Mouse (Mus musculus) gastrocnemius, postnatal 4 days (tissue): ENCODE results near the gene Mettl7a3. TPM values are rescaled to one million over a fixed set of nuclear protein-coding genes. Genes with fewer than 3 reads are reported as not detected.
"Not testable (repeated sequence)": the region's sequence is repeated elsewhere in the genome, so short reads cannot be mapped to it uniquely, and the experiment has no call there.

Experiments
- DNase-seq, 2 experiments: peaks; one replicate each; pipeline ENCODE4 v3.0.0; 2021 to 2022; ENCODE audit warnings: low spot score in 2 of 2, mixed read lengths in 2 of 2
- long read RNA-seq, 2 experiments: library from polyadenylated mRNA; stranded (forward); transcript quantifications; one replicate each; pipeline ENCODE4 v2.0.0; 2021
- total RNA-seq, 2 experiments: library from RNA; stranded (reverse); gene quantifications; 2 replicates each; pipeline ENCODE4 v1.2.3; 2021

The Mettl7a3 gene
- under 1 TPM; 0.17 to 0.18 TPM for total RNA-seq
- long read RNA-seq, experiment 1, result 0 reads
- long read RNA-seq, experiment 2, result 0 reads

DNA sequence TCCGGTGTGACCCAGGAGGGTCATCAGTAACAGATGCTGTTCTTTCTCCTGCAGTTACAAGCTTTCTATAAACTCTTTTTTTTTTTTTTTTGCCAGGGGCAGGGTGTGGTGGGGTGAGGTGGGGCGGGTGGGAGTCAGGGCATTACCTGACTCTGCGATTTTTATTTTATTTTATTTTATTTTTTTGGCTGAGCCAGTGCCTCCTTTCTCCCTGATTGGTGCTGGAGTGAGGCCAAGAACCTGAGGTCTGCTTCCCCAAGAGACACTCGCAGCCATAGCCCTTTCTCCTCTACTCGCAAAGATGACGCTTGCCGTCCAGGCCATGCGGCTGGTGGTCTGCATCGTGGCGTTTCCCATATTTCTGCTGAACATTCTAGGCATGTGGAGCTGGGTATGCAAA lies at the start of gene Mettl7a3:
Gene Mettl7a3, plus strand, starts transcription at position 301 of the 400 bp plus-strand sequence.
- no peak for DNase-seq

DNA sequence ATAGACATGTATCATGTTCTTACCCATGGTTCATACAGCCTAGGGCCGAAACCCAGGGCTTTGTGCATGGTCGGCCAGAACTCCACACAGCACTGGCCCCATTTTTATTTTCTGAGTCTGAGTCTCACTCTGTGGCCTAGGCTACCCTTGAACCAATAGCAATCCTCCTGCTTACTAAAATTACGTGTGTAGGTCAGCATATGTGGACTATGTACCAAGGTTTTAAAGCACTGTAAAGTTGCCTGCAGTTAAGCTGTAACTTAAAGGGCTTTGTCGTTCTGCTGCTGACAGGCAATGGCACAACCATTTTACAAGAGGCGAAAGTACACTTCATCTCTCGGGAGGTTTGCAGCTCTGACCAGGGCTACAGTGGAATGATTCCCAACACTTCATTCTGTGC lies 45.7 kb upstream of the Mettl7a3 start:
- DNase-seq, result no peak

DNA sequence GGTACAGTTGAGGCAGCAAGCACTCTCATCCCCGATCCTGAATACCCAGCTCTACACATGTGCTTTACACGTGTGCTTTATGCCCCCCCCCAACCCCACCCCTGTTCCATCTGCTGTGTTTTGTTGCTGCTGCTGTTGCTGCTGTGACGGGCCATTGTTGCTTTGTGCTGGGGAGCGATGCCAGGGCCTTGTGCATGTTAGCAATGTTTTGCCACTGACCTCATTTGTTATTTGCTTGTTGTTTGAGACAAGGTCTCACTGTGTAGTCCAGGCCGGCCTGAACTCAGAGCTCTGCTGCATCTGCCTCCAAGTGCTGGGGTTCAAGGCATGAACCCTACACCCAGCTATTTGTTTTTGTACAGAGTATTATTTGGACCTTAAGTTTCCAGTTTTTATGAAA lies 43.9 kb upstream of the Mettl7a3 start:
- DNase-seq, result no peak

DNA sequence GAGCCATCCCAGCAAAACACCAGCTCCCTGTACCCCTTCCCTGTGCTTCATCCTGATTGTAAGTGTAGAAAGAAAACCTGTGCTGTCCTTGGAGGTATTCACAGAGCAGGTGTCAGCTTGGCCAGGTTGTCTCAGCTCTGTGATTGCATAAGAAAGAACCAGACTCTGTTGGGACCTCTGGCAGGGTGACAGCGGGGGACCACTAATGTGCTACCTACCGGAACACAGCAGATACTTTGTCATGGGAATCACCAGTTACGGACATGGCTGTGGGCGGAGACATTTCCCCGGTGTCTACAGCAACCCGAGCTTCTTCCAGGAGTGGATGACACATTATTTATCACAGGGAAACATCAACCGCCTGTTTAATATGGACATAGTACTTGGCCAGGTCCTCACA lies 42.4 kb upstream of the Mettl7a3 start:
- no peak for DNase-seq

DNA sequence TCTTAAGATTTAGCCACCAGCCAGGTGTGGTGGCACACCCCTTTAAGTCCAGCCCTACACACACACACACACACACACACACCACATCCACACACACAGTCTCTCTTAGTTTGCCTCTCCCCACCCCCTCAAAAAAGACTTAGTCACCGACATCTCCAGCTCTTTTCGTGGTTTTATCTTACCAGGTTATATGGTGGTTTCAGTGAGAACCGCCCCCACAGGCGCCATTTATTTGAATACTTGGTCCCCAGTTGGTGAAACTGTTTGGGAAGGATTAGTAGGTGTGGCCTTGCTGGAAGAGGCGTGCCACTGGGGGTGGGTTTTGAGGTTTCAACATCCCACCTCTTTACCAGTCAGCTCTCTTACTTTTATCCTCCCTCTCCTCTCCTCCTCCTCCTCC lies 36.9 kb upstream of the Mettl7a3 start:
- no peak for DNase-seq

DNA sequence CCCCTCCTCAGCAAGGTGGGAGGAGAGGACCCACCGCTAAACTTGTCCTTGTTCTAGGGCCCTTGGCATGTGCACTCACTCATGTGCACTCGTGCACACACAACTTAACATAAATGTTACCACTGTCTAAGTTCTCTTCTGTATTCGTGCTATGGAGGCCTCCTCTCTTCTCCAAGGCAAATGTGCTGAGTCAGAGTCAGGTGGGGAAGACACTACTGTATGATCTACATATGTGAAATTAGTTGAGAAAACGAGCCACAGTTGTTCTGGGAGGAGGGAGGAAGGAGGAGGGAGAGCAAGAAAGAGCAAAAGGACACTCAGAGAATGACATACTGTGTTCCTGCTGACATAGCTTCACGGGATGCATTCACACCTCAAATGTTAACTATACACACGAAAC lies 34.2 kb upstream of the Mettl7a3 start:
- no peak for DNase-seq

DNA sequence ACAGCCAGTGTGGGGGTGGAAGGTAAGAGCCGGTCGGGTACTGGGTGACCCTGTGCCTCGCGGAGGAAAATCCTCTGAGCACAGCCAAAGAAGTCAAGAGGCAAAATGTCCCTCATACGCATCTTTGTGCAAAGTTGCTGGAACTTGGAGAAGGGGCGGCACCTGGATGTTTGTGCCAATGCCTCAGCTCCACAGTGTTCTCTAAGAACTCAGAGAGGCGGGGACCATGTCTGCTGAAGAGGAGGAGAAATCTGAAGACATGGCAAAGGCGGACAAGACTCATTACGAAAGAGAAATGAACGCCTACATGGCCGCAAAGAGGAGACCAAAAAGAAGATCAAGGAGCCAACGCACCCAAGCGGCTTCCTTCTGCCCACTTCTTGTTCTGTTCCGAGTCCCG lies 33.2 kb upstream of the Mettl7a3 start:
- DNase-seq, result no peak

DNA sequence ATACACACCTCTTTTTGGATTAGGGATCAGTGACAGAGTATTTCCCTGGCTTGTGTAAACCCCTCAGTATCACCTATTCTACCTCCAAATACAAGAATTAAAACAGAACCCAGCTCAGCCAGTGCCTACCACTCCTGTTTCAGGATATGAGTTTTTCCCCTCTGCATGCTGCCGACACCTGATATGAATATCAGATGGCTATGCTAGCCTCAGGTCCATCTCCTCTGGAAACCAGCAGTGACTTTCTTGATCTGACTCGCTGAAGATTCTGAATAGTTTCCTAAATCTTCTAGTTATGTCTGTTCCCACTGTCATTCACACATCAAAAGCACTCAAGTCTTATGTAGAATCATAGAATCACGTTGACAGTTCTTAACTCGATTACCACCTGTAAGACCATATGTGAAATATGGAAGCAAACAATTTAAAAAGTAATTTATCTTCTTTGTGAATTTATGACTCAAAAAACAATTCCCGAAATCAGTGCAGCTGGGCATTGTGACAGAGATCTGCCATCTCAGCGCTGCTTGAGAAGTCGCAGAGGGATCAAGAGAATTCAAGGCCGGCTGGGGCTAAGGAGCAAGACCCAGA lies 31.2 kb upstream of the Mettl7a3 start:
- DNase-seq, result no peak

DNA sequence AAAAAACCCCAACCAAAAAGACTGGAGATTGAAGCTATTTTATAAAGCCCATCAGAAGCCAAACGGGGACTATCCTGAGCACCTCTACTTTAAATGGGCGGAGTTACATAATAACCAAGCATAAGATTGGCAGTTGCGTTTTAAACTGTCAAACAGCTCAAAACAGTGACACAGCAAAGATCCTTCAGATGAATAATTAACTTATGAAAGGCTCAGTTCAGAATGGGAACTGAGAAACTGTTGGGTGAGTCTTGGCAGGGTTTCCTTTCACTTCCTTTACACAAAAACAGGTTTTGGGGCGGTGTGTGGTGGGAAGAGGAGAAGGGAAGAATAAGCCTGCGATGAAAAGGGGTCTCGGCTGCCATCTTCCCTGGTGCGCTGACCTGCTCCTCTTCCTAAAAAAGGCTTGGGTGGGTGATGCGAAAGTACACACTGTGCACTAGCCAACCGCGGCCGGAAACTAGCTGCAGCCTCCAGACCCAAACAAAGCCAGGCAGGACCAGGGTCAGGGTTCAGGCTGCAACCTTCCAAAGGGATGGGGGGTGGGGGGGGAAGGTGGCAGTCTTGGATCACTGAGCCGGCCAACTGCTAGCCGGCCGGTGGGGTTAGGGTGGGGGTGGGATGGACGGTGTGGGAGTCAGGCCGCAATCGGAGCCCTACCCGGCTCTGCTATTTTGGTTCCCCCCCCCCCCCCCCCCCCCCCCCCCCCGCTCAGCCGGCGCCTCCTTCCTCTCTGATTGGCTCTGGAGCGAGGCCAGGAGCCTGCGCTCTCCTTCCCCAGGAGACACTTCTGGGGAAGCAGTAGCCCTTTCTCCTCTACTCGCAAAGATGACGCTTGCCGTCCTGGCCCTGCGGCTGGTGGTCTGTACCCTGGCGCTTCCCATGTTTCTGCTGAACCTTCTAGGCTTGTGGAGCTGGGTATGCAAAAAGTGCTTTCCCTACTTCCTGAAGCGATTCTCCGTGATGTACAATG lies 30.4 kb upstream of the Mettl7a3 start, which contains the start of gene Mettl7a1:
Gene Mettl7a1, plus strand, starts transcription at position 122 of the 973 bp plus-strand sequence.
- DNase-seq, result peak; percentile 68 to 84

DNA sequence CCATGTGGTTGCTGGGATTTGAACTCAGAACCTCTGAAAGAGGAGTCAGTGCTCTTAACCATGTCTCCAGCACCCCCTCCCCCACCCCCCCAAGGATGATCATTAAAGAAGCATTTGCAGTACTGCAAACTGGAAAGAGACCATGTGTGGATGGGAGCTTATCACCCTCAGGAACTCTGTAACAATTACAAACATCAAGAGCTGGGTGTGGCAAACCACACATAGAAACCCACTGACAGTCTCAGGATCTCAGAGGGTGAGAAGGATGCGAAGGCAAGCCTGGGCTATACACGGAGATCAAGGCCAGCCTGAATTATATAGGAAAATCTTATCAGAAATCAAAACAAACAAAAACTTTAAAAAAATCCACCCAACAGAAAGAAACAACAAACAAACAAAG lies 28.5 kb upstream of the Mettl7a3 start:
- no peak for DNase-seq

DNA sequence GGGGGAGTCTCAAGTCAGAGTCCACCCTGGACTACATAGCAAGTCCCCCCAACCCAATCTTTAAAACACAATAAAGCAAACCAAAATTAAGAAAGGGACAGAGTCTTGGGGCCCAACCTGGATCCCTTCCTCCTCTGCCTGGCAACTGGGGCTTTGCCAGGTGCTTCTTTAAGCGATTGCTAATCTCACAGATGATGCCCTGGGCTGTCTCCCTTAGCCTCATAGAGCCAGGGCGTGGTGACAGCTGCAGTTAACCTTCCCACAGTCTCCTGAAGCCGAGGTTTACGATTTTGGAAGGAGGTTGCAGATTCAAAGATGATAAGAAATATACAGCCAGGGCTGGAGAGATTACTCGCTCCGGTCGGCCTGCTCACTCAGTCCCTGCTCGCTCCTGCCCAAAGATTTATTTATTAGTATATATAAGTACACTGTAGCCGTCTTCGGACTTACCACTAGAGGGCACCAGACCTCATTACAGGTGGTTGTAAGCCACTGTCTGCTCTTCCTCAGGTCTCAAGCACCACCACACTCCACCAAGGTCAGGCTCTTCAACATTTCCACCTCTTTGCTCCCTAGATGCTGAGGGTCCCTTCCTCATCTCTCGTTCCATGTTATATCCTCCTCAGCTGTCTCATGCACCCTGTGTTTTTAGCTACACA lies 27.2 kb upstream of the Mettl7a3 start:
- not testable (repeated sequence) for DNase-seq

DNA sequence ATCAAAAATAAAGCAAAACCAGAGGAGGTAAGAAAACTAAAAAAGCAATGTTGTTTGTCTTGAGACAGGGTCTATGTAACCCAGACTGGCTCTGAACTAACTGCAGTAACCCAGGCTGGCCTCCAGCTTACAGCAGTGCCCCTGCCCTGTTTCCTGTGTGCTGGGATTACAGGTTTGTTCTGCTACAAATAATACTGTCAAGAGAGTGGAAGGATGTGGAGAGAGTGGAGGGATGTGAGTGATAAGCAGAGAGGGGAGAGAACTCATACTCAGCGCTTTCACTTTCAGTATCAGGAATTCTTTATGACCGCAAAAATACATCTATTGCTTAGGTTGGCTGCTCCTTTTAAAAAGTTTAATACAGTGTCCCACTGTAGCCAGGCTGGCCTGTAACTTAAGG lies 22.4 kb upstream of the Mettl7a3 start:
- no peak for DNase-seq

DNA sequence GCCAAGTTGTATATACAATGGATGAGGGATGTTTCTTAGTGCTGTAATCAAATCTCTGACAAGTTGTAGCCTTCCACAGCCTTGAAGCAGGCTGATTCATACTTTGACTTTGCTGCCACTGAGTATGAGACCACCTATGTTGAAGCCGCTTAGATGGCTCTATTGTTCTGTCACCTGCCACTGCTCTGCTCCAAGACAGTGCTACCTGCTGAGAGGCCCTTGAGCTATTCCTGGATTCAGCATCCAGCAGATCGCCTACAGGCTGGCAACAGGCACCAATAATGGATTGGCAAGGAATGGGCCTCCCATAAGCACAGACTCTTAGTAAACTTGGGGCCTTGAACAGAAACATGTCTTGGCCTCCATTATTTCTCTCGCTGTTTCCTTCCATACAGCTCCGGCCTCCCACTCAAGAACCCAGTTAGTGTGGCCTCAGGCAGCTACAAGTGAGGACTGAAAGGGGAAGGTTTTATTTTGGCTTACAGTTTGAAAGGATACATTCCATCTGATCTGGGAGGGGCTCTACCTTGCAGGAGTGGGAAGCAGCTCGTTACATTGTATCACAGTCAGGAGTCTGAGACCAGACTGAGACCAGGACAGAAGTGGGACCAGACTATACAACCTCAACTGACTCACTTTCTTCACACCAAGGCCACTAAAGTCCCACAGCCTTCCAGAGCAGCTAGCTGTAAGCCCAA lies 20.1 kb upstream of the Mettl7a3 start:
- no peak for DNase-seq

DNA sequence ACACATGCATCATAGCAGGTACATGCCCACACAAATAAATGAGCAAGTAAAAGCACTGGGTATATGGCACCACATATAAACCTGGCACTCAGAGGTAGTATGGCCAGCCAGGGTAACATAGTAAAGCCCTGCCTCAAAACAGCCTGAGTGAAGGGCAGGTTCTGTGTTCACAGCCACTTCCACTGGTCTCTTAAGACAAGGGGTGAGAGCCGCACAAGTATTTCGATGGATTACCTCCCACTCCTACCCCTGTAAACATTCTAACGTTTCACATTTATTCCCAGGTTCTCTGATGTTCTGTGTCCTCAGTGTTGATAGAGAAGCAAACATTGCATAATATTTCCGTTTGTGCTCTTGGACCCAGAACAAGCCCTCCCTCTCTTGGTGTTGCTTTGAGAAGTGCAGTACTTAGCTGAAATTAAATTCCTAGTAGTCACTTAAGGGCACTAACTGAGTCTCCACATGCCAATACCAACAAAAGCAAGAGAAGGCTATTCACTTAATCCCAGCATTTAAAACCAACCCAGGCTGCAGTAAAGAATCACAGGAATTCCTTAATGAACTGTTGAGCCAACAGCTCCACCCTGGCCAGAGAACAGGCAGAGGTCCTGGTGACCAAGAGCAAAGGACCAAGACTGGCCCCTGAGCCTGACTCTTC lies 16.6 kb upstream of the Mettl7a3 start:
- DNase-seq, result not testable (repeated sequence)

DNA sequence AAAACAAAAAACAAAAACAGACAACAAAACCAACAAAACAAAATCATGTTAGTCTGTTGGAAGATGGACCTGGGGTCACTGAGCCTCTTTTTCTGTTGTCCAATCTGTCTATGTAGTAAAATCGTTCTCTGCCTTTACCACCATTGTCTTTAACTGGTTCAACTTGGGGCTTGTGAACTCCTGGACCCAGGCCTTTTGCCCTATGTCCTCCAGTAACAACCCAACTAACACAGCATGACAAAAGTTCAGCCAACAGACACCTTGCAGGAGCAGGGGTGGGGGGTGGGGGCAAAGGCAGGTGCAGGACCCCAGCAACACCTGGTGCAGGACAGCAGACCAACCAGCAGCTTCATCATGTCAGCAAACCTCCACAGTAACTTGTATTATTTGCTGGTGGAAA lies 14.8 kb upstream of the Mettl7a3 start:
- no peak for DNase-seq

DNA sequence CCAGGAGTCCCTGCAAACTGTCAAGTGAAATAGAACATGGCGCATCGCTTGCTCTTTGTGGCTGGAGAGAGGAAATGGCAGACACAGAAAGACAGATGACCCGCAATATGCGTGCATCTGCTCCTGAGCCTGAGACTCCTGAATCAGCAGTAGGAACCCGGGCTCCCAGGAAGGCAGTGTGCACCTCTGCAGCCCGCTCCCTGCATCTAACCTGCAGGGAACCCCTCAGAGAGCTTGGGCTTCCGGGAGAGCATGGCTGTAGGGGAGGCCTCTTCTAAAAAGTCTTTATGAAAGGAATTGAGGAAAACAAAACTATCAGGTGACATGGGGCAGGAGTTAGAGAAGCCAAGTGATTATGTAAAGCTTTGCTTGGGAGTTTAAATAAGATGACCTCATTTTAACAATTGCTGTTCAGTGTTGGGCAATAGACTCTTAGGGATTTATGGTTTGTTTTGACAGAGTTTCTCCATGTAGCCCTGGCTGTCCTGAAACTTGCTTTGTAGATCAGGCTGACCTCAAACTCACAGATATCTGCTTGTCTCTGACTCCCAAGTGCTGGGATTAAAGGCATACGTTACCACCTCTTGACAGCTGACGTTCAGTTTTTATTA lies 14.3 kb upstream of the Mettl7a3 start:
- DNase-seq, result no peak

DNA sequence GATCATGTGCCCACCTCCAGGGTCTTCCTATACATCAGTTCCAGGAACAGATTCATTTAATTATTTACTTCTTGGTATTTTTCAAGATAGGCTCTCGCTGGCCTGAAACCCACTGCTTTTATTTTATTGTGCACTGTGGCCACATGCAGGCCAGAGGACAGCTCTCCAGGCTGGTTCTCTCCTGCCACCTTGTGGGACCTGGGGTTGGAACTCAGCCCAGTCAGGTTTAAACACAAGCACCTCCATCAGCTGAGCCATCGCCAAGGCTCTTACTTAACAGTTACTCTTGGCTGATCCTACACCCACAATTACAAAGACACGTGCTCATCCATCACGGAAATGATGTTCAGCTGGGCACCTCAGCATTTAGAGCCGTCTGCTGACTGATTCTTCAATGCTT lies 13.6 kb upstream of the Mettl7a3 start:
- DNase-seq, result no peak

DNA sequence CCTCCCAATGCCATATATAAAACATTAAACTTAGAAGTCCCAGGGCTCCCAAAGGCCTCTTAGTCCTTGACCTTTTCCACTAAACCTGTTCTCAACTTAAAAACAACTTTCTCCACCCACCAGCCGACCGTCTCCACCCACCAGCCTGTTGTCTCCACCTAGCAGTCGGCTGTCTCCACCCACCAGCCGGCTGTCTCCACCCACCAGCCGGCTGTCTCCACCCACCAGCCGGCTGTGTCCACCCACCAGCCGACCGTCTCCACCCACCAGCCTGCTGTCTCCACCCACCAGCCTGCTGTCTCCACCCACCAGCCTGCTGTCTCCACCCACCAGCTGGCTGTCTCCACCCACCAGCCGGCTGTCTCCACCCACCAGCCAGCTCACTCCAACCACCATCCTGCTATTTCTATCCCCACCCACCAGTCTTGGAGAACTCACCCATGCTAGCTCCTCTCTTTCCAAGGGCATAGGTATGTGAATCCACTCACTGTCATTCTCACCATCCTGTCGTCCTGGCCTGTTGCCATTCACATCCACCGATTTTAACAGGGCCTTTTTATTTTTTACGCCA lies 10.6 kb upstream of the Mettl7a3 start:
- no peak for DNase-seq

DNA sequence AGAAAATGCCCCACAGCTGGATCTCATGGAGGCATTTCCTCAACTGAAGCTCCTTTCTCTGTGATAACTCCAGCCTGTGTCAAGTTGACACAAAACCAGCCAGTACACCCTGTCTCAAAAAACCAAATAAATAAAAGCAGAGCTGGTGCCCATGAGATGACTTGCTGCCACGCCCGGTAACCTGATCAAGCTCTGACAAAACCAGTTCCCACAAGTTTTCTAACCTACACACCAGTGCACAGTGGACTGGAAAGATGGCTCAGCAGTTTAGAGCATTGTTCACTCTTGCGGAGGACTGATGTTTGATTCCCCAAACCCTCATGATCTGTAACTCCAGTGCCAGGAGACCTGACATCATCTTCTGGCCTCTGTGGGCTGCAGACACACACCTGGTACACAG lies 9.5 kb upstream of the Mettl7a3 start:
- DNase-seq, result no peak

DNA sequence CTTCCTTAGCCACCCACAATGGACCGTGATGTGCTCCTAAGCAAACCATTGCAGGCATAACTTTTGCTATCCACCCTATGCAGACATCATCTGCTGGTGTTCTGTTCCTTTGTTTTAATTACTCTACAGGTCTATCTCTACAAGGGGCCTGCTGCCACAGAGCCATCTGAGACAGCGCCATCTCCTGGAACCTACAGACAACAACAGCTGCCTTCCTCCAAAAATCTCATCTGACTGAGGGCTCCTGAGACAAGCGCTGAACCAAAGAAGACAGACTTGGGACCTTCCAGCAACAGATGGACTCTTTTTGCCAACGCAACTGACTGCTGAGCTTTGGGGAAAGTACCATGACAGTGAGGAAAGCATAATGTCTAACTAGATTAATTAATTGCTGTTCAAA lies 6.6 kb upstream of the Mettl7a3 start:
- not testable (repeated sequence) for DNase-seq
